Mouse (Mus musculus): ENCODE measurements around the gene Fscn1. TPM values are rescaled to one million over a fixed set of nuclear protein-coding genes. Genes with fewer than 3 reads are reported as not detected.

The Fscn1 gene
- 15.5 and 16.4 TPM in 2 replicates for polyA plus RNA-seq (2012; rRNA removed)

DNA sequence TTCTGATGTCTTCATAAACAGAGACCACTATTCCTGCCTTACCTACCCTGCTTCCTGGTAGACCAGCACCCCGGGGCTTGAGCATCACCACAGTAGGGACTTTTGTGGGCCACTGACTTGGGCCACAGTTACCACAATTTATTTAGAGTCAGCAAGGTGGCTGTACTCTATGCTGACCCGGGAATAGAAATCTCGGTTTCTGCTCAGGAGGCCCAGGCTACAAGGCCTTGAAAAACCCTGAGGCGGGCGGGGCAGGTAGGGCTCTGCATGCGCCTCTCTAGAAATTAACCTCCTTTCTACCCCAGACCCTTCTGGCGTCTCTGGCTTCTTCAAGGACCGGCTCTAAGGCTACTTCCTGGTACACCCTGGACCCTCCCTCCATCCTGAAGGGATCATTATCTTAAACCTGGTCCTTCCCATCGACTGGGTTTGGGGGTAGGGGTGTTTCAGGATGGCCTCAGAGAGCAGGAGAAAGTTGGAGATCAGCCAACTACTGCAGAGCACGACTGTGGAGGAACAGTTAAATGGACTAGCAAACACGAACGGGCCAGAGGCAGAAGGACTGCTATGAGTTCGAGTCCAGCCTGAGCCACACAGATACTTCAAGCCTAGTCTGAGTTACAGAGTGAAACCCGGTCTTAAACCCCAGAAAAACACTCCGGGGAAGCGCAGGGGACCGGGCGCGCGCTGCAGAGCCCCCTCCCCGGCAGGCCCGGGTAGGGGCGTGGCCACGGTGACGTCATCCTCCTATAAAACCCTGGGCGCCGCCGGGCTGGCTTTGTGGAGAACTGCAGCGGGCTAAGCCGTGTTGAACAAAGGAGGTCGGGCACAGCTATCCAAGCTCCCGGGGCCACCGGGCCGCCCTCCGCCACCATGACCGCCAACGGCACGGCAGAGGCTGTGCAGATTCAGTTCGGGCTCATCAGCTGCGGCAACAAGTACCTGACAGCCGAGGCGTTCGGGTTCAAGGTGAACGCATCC lies at the start of gene Fscn1:
Fscn1 (plus strand) TSS at position 768 of the 981 bp plus-strand sequence.
- 12% methylated on average over 44 of the region's 44 CpGs for WGBS
- DNase-seq (ENCODE audit: low read depth, low spot score) = no peak

DNA sequence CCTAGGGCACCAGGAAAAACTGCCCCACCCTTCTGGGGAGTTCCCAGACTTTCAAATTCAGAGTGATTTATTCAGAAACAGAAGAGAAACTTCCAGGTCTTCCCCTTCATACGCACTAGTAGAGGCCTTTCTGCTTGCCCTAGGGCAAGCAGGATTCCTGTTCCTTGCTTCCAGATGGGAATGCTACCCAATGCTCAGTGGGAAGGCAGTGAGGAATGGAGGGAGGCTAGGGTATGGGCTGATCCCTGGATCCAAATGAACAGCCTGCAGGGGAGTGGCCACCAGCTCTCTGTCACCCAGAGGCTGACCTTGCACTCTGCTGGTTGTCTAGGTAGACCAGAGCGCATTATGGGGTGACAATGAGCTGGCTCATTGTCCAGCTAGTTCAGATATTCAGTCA lies 48.5 kb upstream of the Fscn1 start:
- no peak for DNase-seq (ENCODE audit: low read depth, low spot score)
- WGBS = 55% methylated on average over 2 of the region's 2 CpGs

DNA sequence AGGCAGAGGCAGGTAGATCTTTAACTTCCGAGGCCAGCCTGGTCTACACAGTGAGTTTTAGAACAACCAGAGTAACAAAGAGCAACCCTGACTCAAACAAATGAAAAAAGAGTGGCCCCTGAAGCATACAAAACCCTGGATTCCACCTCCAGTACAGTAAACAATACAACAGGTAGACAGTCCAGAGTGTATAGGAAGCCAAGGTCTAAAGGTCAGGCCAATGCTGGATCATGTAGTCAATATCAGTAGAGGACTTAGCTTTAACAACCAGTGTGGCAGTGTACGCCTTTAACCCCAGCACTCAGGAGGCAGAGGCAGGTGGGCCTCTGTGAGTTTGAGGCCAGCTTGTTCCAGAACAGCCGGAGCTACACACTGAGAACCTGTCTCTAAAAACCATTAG lies 47.8 kb upstream of the Fscn1 start:
- no peak for DNase-seq (ENCODE audit: low read depth, low spot score)
- 73% methylated on average over 3 of the region's 3 CpGs for WGBS

DNA sequence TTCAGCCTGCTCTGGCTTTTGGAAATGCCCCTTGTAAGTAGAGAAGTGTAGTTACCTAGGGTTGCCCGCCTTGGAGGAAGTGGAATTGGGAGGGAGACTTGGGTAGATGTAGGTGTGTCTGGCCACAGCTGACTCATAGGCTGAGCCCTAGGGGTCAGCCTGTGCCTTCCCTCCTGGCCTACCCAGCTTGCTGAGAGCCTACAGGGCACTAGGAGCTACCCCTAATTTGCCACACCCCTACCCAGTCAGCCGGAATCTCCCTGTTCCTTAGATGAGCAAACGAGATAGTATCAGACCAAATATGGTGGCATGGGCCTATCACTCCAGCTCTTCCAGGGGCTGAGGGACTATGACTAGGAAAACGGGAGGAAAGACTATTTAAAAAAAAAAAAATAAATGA lies 47.4 kb upstream of the Fscn1 start:
- WGBS = 42% methylated on average over 4 of the region's 4 CpGs
- no peak for DNase-seq (ENCODE audit: low read depth, low spot score)

DNA sequence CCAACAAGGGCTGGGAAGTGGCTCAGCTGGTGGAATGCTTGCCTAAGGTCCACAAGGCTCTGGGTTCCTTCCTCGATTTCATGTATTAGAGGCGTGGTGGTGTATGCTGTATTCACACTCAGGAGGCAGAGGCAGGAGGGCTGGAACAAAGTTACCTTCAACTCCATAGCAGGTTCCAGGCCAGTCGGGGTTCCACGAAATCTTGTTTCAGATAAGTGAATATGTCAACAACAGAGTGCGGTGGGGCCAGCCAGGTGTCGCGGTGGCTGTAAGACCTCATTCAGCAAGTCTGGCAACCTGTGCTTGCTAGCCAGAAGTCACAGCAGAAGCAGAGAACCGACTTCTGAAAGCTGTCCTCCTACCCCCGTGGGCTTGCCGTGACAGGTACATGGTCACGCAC lies 44.9 kb upstream of the Fscn1 start:
- WGBS = 54% methylated on average over 11 of the region's 11 CpGs
- no peak for DNase-seq (ENCODE audit: low read depth, low spot score)

DNA sequence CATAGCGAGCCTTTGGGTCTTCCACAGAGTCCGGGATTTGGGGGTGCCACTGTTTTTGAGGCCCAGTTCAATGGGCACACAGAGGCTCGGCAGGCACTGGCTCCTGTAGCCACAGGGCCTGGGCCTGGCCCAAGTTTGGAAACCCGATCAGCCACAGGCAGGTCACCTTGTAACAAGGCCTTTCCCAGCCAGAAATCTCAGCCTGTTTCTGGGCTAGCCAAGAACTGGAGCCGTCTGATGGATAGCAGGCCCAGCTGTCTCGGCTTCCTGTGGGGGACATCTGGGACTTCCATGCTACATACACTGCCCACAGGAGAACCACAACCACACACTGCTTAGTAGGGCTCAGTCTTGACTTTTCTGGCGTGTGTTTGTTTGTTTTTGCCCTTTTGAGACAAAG lies 43.5 kb upstream of the Fscn1 start:
- 85% methylated on average over 7 of the region's 7 CpGs for WGBS
- DNase-seq (ENCODE audit: low read depth, low spot score) = no peak

DNA sequence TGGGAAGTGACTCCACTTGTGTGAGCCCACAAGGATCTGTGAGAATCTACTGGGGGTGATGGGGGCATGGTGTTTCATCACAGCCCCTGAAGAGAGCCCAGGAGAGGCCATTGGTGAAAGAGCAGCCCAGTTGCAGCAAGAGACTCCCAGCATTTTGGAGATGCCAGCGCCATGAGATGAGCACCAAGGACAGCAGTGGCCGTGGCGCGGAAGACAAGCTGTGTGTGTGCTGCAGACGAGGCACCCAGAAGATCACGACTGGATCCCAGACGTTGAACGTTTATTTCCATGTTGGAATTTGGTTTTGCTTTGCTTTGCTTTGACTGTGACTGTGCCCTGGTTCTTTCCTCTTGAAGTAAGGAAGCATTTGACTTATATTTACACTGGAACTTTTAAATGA lies 42.7 kb upstream of the Fscn1 start:
- WGBS = 92% methylated on average over 8 of the region's 8 CpGs
- DNase-seq (ENCODE audit: low read depth, low spot score) = no peak

DNA sequence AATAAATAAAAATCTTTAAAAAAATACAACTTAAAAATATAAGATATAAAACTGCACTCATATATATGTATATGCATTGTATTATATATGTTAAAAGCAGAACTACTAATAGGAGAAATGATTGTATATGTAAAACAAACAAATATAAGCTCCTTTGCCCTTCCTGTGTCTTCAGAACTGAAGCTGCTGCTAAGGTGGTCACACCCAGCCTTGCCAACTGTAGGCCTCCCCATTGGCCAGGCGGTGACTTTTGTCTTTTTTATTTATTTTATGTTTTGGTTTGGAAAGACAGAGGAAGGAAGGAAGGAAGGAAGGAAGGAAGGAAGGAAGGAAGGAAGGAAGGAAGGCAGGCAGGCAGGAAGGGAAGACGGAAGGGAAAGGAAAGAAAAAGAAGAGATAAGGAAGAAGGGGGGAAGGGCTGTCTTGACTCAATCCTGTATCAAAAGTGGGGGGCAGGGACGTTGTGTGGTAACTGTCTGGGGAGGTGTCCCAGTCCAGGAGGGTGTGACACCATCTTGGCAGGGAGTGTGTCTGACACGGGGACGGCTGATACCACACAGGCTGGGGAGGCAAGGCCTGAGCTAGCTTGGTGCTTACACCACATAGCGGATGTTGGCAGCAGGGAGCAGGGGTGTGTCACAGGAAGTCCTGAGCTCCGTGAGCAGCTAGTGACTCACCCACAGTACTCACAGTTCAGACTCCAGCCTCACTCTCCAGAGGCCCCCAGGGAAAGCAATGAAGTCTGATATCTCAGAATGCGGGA lies 39.7 kb upstream of the Fscn1 start:
- WGBS = 7% methylated on average over 8 of the region's 8 CpGs
- DNase-seq (ENCODE audit: low read depth, low spot score) = no peak

DNA sequence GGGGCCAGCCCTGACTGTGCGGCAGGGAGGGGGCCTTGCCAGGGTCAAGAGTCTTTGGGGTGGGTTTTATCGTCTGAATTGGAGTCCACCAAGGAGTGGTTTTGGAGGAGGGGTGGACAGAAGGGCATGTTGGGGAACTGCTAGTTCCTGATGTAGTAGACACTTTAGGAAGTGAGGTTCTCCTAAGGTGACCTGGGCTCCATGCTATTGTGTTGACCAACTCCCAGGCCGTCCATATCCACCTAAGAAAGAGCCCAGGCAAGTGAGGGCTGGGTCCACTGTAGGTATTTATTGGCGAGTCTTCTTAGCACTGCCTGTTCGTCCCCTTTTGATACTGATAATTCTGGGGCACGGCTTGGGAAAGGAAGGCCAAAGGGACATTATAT lies 39.1 kb upstream of the Fscn1 start:
- WGBS = 12% methylated on average over 6 of the region's 6 CpGs
- DNase-seq (ENCODE audit: low read depth, low spot score) = no peak

DNA sequence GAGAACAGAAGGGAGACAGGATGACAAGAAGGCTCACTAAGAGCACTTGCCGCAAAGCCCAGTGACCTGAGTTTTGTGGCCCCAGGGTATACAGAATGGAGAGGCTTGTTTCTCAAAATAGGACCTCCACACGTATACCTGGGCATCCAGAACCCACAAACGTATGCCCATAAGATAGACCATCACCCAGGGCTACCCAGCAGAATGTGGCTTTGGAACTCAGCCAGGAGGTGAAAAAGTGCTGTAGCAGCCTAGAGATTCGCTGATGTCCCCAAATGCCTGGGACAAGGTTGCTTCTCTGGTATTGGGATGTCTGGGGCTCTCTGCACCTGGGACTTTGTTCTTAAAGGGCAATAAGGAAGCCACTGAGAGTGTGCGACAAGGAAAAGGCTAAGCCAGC lies 37.9 kb upstream of the Fscn1 start:
- DNase-seq (ENCODE audit: low read depth, low spot score) = no peak
- 30% methylated on average over 5 of the region's 5 CpGs for WGBS

DNA sequence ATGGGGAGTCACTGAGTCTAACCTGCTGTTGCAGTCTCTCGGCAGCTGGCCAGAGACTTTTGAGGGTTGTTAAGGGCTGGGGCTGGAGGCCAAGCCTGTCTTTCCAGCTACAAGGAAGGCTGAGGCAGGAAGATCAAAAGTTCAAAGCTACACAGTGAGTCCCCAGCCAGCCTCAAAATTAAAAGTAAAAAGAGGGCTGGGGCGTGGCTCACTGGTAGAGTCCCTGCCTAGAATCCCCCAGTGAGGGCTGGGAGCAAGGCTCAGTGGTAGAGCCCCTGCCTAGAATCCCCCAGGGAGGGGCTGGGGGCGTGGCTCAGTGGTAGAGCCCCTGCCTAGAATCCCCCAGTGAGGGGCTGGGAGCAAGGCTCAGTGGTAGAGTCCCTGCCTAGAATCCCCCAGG lies 36.4 kb upstream of the Fscn1 start:
- no peak for DNase-seq (ENCODE audit: low read depth, low spot score)
- WGBS = 45% methylated on average over 3 of the region's 3 CpGs

DNA sequence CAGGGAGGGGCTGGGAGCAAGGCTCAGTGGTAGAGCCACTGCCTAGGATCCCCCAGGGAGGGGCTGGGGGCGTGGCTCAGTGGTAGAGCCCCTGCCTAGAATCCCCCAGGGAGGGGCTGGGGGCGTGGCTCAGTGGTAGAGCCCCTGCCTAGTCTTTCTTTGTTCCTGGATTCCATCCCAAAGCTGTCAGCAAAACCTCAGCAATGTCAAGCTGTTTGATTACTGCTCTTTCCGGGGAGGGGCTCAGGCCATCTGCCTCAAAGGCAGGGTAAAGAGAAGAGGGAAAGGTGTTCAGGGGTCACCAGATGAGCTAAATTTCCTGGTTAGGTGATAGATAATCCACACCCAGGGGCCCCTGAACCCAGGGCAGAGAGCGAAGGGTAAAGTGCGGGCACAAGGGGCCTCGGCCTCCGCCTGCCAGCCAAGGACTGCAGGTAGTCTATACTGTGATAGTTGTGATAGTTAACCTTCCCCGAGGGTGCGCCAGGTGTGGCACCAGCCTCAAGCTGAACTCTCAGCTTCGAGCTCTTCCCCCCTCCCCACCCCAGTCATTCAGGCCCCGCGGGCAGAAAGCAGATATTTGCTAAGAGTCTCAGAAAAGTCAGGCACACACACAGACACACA lies 35.7 kb upstream of the Fscn1 start:
- 32% methylated on average over 12 of the region's 12 CpGs for WGBS

DNA sequence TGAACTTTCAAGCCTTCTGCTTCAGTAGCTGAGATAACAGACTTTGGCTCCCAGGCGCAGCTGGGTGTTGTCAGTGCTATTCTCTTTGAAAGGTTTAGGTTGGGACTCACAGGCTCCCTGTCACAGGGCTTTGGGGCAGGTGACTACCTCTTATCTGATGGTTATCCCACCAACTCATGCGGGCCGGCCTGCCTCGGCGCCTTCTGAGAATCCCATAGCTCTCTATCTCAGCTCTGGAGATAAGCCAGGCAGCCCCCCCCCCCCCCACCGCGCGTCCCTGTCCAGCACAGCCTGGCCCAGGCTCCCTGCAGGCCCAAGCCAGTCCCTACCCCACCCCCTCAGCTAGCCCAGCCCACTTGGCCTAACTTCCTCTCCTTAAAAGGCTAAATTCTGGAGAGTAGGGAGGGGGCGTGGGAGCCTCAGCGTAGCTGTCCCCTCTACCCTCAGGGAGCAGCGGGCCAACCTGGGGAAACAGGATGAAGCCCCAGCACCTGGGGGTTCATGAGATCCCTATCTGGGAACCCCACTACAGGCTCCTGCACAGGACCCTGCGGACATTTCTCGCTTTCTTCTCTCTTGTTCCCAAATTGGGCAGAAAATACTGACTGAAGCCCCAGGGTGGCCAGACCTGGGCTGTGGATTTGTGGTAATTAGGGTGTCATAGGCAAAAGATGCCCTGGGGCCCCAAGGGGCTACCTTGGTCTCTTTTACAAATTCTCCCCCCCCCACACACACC lies 33.8 kb upstream of the Fscn1 start:
- 52% methylated on average over 13 of the region's 13 CpGs for WGBS
- DNase-seq (ENCODE audit: low read depth, low spot score) = no peak

More for the DNA sequence above, 35.7 kb upstream of the Fscn1 start:
- DNase-seq (ENCODE audit: low read depth, low spot score) = no peak

DNA sequence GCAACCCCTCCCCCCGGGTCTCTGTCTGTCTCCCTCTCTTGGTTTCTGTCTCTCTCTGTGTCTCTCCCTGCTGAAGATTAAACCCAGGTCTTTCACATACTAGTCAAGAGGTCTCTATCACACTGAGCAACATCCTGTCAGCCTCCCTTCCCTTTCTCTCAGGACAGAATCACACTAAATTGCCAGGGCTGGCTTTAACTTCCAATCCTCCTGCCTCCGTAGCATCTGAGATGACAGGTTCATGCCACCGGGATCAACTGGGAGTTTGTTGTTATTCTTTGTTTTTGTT lies 33.3 kb upstream of the Fscn1 start:
- no peak for DNase-seq (ENCODE audit: low read depth, low spot score)

DNA sequence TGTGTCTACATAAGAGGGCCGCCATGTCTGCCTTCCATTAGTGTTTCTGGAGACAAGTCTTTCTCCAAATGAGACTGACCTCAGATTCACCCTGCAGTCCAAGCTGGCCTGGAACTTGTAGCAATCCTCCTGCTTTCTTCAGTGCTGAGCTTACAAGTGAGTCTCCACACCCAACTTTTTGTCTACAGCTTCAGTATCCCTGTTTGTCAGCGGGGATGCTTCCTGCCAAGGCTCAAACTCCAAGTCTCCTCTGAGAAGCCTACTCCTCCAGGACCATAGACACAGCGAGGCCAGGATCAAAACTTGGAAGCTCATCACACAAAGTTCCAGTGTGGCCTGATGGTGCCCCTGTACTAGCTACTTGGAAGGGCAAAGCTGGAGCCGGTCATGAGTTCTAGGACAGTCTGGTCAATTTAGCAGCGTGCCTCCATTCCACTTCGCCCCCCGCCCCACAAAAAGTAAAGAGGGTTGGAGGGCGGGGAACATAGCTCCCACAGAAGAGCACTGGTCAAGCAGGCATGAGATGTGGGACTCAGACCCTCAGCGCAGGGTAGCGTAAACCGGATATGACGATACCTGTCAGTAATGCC lies 32.7 kb upstream of the Fscn1 start:
- DNase-seq (ENCODE audit: low read depth, low spot score) = no peak
- 91% methylated on average over 12 of the region's 12 CpGs for WGBS

More for the DNA sequence above, 33.3 kb upstream of the Fscn1 start:
- 54% methylated on average over 3 of the region's 3 CpGs for WGBS

DNA sequence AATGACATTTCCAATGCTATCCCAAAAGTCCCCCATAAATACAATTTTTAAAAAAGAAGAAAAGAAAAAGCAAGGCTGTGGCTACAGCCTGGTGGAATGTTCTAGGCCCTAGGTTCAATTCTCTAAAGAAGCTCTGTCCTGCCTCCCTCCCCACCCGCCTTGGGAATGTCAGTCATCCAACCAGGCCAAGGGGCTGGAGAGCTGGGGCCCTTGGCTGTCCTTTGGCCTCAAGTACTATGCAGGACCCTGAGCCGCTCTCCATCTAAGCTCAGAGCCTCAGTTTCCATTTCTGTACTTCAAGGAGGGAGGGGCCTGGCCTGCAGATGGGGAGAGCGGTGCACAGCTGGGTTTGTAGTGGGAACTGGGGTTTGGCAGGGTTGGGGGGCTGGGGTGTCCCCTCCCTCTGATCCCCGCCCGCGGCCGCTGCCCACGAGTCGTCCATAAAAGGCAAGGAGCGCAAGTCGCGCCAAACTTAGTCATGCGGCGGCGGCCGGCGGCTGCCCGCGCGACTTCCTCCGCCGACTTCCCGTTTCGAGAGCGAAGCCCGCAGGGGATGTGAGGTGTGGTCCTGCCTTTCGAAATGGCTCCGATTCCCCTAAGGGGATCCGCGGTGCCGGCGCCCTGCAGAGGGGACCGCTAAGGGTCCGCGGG lies 31.3 kb upstream of the Fscn1 start:
- no peak for DNase-seq (ENCODE audit: low read depth, low spot score)
- WGBS = 3% methylated on average over 35 of the region's 35 CpGs

DNA sequence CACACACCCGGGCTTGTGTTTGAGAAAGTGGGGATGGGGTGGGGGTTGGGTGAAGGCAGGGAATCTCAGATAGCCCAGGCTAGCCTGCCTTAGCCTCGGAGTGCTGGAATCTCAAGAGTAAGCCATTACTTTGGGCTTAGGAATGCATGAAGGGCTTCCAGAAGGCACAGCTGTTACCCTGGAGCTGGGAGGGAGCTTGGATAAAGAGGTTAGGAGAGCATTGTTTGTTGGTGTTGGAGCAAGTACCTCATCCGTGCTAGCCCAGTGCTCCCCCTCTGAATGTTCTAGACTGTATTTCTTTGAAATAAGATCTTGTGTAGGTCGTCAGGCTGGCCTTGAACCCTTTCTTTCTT lies 30.8 kb upstream of the Fscn1 start:
- 14% methylated on average over 4 of the region's 4 CpGs for WGBS
- DNase-seq (ENCODE audit: low read depth, low spot score) = no peak

DNA sequence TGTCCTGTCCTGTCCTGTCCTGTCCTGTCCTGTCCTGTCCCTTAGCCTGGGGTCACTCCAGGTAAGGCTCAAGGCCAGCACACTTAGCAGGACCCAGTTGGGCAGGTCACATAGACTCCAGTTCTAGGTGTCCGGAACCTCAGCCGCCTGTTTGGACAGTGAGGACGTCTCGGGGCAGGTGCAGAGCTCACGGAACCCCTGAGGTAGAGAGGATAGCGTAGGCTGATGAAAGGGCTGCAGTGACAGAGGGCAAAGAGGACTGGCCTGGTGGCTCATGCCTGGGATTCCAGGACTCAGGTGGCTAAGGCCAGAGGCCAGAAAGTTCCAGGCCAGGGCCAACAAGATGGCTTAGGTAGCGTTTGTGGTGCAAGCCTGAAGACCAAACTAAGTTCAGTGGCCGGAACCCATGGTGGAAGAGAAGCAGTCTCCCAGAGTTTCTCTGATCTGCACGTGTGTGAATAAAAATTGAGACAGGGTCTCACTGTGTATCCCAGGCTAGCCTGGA lies 28.9 kb upstream of the Fscn1 start:
- DNase-seq (ENCODE audit: low read depth, low spot score) = no peak
- WGBS = 92% methylated on average over 9 of the region's 9 CpGs

DNA sequence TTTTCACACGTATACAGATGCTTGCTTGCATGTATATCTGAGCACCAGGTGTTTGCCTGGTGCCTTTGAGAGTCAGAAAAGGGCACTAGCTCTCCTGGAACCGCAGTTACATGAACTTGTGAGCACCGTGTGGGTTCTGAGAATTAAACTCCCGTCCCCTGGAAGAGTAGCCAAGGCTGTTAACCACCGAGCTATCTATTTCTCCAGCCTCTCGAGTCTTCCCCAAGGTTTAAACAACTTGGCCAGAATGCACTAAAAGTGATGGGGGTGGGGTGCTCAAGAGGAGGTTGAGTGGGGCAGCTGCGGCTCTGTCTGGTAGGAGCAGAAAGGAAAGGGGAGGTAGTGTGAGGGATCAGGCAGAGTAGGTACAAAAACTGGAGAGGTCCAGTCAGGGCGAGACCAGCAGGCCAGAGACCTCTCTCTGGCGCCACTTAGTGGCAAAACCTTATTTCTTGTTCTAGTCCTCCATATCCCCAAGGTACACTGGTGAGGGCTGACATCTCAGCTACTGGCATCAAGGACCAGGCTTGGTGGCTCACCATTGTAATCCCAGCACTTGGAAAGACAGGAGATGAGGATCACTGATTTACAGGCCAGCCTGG lies 28.0 kb upstream of the Fscn1 start:
- DNase-seq (ENCODE audit: low read depth, low spot score) = no peak
- 21% methylated on average over 9 of the region's 9 CpGs for WGBS
